In the genomic region with DNA sequence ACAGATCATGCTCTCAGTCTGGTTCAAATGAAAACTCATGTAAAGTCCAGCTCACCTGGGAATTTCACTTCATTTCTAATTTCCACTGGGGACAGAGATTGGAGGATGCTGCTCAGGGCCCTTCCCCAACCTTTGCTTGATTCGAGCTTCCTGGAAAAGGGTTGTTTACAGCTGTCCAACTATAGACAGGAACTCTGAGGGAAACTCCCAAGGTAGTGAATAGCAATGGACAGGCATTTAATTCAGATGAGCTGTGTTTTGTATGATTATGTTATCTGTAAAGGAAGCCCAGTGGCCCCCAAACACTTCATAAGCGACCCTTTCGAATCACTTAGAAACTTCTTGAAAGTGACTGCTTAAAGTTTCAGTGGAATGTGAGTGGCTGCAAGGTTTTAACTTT, we compare ENCODE assay signal across 19 mouse cellular contexts. TPM values are rescaled to one million over a fixed set of nuclear protein-coding genes. Genes with fewer than 3 reads are reported as not detected.
DNase-seq lines count a peak whose midpoint lies in the region; ATAC-seq and TF ChIP-seq lines count a peak whose summit lies in the region.
"Had no signal": no experiment of that assay in that cellular context is flagged by ENCODE, and none has a peak within 500 bp of the region (broad histone marks: within the 10 kb centered on the region; RNA-seq: fewer than 3 reads in every experiment).

No protein-coding gene starts in this region.

- ATAC-seq in heart, embryonic 16.5 days (replicated peaks; ENCODE audit: extremely low read depth, insufficient read depth, low FRiP score), result no peak
- no peak for ATAC-seq in lung, embryonic 15.5 days (ENCODE audit: borderline replicate concordance, extremely low read depth, low FRiP score, low TSS enrichment)
- no peak for ATAC-seq in neural tube, embryonic 15.5 days (ENCODE audit: low FRiP score)
- ATAC-seq: forebrain, embryonic 16.5 days; hindbrain, postnatal 0 days; intestine, embryonic 15.5 days had no signal

- WGBS in heart, embryonic 16.5 days, result 50% methylated on average over 3 of the region's 3 CpGs
- 31% methylated on average over 3 of the region's 3 CpGs for WGBS in lung, embryonic 15.5 days
- WGBS in neural tube, embryonic 15.5 days, result 81% methylated on average over 3 of the region's 3 CpGs

- no peaks in the 10 kb centered on the region for H3K36me3 ChIP-seq in heart, embryonic 16.5 days (ENCODE audit: control insufficient read depth, insufficient read depth)
- no peaks in the 10 kb centered on the region for H3K36me3 ChIP-seq in lung, embryonic 15.5 days
- H3K36me3 ChIP-seq in neural tube, embryonic 15.5 days, result no peaks in the 10 kb centered on the region
- H3K36me3 ChIP-seq: embryonic facial prominence, embryonic 13.5 days; forebrain, embryonic 12.5 days; hindbrain, embryonic 13.5 days; intestine, embryonic 15.5 days had no signal

- H3K9me3 ChIP-seq in heart, embryonic 16.5 days (replicated peaks; ENCODE audit: control insufficient read depth, low read length), result no peaks in the 10 kb centered on the region
- H3K9me3 ChIP-seq in lung, embryonic 15.5 days, result no peaks in the 10 kb centered on the region
- no peaks in the 10 kb centered on the region for H3K9me3 ChIP-seq in neural tube, embryonic 15.5 days (replicated peaks)
- H3K9me3 ChIP-seq: embryonic facial prominence, embryonic 13.5 days; forebrain, embryonic 12.5 days; hindbrain, embryonic 13.5 days; intestine, embryonic 15.5 days had no signal

- no peak for DNase-seq in gastrocnemius, adult 2 months
- DNase-seq in gastrocnemius, postnatal 36 days, result no peak
- no peak for DNase-seq in heart, postnatal 4 days
- DNase-seq in lung, postnatal 10 days, result no peak
- peak; percentile 10 for DNase-seq in neural tube, embryonic 10.5 days (ENCODE audit: extremely low spot score, low spot score)
- DNase-seq: adrenal gland, postnatal 10 days; cerebellum, adult 18-20 months; cerebellum, adult 9-11 months; cerebellum, postnatal 36 days; gastrocnemius, postnatal 25 days had no signal

- H3K4me2 ChIP-seq in heart, embryonic 16.5 days (ENCODE audit: low read depth, low read length), result no peak overlapping the region; the same call in 1 of the 2 replicates
- H3K4me2 ChIP-seq in lung, embryonic 15.5 days, result 0 out of 2 replicates have a peak overlapping the region, but pooled peaks have one; percentile 6
- no peak overlapping the region for H3K4me2 ChIP-seq in neural tube, embryonic 15.5 days
- H3K4me2 ChIP-seq: embryonic facial prominence, embryonic 13.5 days; forebrain, embryonic 12.5 days; hindbrain, embryonic 13.5 days; intestine, embryonic 15.5 days had no signal

- TF ChIP-seq CTCF in gastrocnemius, adult 2 months (IDR thresholded peaks at IDR 0.05), result no peak

- intact Hi-C loops in gastrocnemius, adult 2 months (cut with DNase I), result no loop called here
- intact Hi-C loops in gastrocnemius, postnatal 36 days (cut with DNase I), result no loop called here

- peaks cover 8% of the 10 kb centered on the region for H3K4me1 ChIP-seq in heart, embryonic 16.5 days (ENCODE audit: control insufficient read depth, insufficient read depth, low read length)
- peaks cover 43% of the 10 kb centered on the region for H3K4me1 ChIP-seq in lung, embryonic 15.5 days
- no peaks in the 10 kb centered on the region for H3K4me1 ChIP-seq in neural tube, embryonic 15.5 days
- H3K4me1 ChIP-seq: forebrain, embryonic 12.5 days had no signal

- peak overlapping the region; percentile 64 for H3K27ac ChIP-seq in gastrocnemius, adult 2 months
- peak overlapping the region; percentile 62; the same call in 1 of the 2 replicates for H3K27ac ChIP-seq in heart, embryonic 16.5 days (ENCODE audit: low read length)
- peak overlapping the region; percentile 39 for H3K27ac ChIP-seq in lung, embryonic 15.5 days
- no peak overlapping the region for H3K27ac ChIP-seq in neural tube, embryonic 15.5 days (replicated peaks)
- H3K27ac ChIP-seq: embryonic facial prominence, embryonic 13.5 days; forebrain, embryonic 12.5 days; hindbrain, embryonic 13.5 days; hindbrain, postnatal 0 days; intestine, embryonic 15.5 days had no signal

- no peak overlapping the region for H3K4me3 ChIP-seq in gastrocnemius, adult 2 months
- no peak overlapping the region for H3K4me3 ChIP-seq in heart, embryonic 16.5 days (ENCODE audit: low read length)
- H3K4me3 ChIP-seq in lung, embryonic 15.5 days, result no peak overlapping the region
- H3K4me3 ChIP-seq in neural tube, embryonic 15.5 days (replicated peaks), result no peak overlapping the region
- H3K4me3 ChIP-seq: embryonic facial prominence, embryonic 13.5 days; forebrain, embryonic 12.5 days; hindbrain, embryonic 13.5 days; intestine, embryonic 15.5 days had no signal

- no peak overlapping the region for H3K9ac ChIP-seq in heart, embryonic 16.5 days (ENCODE audit: low read length)
- H3K9ac ChIP-seq in lung, embryonic 15.5 days, result no peak overlapping the region
- no peak overlapping the region for H3K9ac ChIP-seq in neural tube, embryonic 15.5 days (replicated peaks)
- H3K9ac ChIP-seq: embryonic facial prominence, embryonic 13.5 days; forebrain, embryonic 12.5 days; hindbrain, embryonic 13.5 days; intestine, embryonic 15.5 days had no signal

- H3K27me3 ChIP-seq in heart, embryonic 16.5 days (ENCODE audit: control insufficient read depth, insufficient read depth, low read length), result no peaks in the 10 kb centered on the region
- H3K27me3 ChIP-seq in lung, embryonic 15.5 days, result no peaks in the 10 kb centered on the region
- H3K27me3 ChIP-seq in neural tube, embryonic 15.5 days (replicated peaks), result no peaks in the 10 kb centered on the region
- H3K27me3 ChIP-seq: embryonic facial prominence, embryonic 13.5 days; hindbrain, embryonic 13.5 days; intestine, embryonic 15.5 days had no signal

RNA-seq across cellular contexts. Expression of a gene that starts 10.0 kb away (rescaled TPM):
- total RNA-seq in gastrocnemius, adult 2 months (2021), result 1 to 10 TPM; 4.1 to 4.3 TPM
- total RNA-seq in gastrocnemius, postnatal 36 days (2021), result 1 to 10 TPM; 4.3 to 5.2 TPM
- polyA plus RNA-seq in heart, embryonic 16.5 days (2015; fragmentation: Nextera tagmentation; extraction: Ambion mirVana), result 17.2 and 17.7 TPM in 2 replicates
- 10 to 100 TPM; 21.1 to 22.4 TPM for total RNA-seq in heart, postnatal 4 days (2021)
- polyA plus RNA-seq in lung, embryonic 15.5 days (2015; fragmentation: Nextera tagmentation; extraction: Ambion mirVana), result 32.8 and 37.1 TPM in 2 replicates
- polyA plus RNA-seq in neural tube, embryonic 15.5 days (2015; fragmentation: Nextera tagmentation; extraction: Ambion mirVana), result 42.9 and 43.3 TPM in 2 replicates
